Mouse (Mus musculus): ENCODE data around the gene Slc28a2.
A peak's percentile ranks its signal among the peaks of the same experiment; 100 is the strongest.
"Not testable (repeated sequence)": the region's sequence is repeated elsewhere in the genome, so short reads cannot be mapped to it uniquely, and the experiment has no call there.

Slc28a2 gene

DNA sequence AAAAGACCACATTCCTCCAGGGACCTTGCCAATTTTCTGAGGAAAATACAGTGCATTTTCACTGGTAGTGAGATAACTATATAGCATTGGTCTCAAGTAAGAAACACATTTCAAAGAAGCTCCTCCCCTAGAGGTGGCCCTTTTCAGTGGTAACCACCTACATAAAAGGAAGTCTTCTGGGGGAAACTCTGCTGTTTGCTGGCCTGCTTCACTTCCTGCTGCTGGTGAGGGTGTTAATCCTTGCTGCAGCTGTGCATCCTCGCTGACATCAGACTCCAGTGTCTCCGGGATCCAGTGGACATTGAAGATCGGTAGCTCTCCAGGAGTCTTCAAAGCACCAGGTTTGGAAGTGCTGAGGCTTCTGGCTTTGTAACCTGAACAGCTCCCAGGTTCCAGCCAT is at the start of gene Slc28a2:
Slc28a2 (plus strand) TSS at position 278 of the 400 bp plus-strand sequence.
- not testable (repeated sequence) for DNase-seq (ENCODE audit: low read depth, low spot score)

DNA sequence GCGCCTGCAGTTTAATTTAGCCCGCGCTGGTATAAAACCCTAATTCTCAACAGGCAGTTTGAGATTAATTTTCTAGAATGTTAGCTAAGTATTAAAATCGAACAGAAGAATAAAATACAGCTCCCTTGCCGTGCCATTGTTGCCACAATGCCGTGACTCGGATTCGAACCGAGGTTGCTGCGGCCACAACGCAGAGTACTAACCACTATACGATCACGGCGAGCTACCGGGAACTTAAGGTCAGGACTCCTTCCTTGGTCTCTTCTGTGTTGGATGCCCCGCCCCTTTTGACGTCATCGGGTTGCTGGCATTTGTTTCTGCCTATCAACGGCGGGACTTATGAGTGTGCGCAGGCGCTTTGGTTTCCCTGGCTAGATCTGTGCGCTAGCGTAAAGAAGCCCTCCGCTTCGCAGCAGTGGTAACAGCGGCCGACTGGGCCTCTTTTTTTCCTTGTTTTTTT is 49.0 kb upstream of the Slc28a2 start:
- peak; percentile 97 for DNase-seq (ENCODE audit: low read depth, low spot score)

DNA sequence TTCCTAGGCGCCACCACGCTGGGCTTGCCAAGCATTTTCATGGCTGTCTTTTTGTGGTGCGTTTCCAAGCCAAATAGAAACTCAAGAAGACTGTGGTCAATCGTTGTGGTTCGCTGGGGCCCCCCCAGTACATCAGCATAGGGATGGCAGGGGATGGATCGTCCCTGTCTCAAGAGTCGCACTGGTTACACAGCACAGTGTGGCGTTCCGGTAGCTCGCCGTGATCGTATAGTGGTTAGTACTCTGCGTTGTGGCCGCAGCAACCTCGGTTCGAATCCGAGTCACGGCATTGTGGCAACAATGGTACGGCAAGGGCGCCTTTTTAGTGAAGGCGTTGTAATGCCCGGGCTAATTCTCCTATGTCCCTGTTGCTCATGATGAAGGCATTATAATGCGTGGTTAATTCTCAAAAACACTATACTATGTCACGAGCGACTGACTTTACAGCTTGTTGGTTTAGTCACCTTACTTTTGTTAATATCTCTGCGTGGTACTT is 48.5 kb upstream of the Slc28a2 start:
- DNase-seq (ENCODE audit: low read depth, low spot score): peak; percentile 83

DNA sequence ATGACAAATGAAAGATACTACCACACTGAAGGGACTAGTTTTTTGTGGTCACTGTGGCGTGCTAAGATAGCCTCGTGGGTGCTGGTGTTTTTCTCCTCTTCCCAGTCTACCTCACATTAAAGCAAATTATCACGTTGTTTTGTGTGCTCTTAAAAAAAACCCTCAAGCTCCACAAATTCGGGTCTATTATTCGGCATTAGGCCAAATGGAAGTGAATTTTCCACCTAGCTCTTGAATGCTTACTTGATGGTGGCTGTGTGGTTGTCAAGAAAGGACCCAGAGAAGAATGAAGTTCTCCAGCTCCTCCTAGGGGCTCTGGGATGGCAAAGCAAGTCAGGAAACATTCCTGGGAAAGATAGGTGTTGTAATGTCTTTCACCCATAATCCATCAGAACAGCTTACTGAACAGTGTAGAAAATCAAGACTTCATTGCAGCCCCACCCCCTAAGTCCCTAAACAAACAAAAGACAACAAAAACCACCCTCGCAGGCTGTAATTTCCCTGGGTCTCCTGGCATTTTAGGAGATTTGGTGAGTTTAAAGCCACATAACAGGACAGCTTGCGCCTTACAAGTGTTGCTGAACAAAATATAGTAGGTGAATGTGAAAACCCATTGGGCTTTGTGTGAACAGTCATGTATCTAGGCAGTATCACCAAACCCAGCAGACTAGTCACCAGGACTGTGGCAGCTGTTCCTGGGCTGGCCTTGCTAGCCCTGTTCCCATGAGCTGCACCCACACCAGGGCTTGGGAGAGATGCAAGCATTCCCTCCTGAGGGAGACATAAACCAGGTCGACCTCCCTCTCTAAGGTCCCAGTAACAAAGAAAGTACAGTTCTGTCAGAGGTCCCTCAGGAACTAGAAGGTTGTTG is 47.6 kb upstream of the Slc28a2 start:
- DNase-seq (ENCODE audit: low read depth, low spot score): no peak

DNA sequence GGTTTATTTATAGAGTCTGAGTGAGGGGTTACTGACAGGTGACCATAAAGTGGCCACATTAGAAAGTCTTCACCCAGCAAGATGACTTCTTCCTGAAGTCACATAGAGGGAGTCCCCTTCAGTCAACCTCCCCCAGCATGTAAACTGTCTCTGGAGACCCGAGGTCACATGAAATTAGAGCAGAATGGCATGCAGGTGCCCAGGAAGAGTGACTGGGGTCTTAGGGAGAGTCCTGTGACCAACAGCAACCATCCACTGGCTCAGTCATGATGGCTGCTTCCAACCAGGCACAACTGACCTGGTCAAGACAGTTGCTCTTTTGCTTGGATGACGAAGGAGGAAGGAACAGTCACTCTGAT is 47.0 kb upstream of the Slc28a2 start:
- no peak for DNase-seq (ENCODE audit: low read depth, low spot score)

DNA sequence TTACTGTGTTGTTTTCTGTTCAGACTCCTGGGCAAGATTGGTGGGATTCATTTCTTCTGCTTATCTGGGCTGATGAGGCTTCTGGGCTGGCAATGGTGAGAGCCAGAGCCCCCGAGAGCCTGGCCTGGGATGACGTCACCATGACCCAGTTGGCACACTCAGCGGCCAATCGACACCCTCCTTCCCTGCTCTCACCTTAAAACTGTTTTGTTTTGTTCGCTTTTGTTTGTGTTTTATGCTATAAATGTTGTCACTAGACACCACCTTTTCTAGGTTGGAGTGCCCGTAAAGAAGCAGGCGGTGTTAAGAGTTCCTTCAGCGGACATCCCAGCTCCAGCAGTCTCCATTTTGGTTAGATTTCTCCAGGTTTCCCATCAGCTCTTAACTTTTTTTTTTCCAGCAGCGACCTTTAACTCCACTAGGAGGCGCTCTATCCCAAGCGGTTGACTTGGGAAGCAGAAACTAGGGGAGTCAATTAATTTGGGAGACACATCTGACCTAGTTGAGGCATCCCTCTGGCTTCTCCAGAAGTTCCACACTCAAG is 45.4 kb upstream of the Slc28a2 start:
- peak; percentile 50 for DNase-seq (ENCODE audit: low read depth, low spot score)

DNA sequence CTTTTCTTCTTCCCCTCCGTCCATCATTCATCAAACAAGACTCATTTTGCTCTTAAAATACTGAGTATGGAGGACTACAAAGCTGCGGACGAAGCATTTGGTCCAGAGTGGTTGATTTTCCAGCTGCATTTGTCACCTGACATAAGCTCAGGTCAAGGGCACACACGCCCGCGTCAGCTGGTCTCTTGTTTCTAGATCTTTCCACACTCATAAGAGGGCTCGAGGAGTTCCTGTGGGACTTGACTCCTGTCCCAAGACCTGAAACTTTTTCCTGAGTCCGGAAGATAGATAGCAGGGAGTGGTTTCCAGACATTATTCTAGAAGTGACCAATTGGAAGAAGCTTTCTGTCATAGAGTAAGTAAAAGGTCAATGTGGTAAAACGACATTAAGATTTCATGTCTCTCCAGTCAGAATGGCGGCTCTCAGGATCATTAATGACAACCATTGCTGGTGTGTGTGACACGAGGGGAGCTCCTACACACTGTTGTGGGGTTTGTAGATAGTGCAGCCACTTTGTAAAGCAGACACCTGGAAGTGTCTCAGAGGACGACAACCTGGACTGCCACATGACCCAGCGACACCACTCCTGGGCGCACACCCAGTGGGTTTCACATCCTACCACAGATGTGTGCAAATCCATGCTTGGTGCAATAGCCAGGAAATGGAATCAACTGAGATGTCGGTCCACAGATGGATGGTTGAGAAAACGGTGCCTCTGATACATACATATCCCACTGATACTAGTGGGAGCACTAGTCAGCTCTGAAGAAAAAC is 44.8 kb upstream of the Slc28a2 start:
- DNase-seq (ENCODE audit: low read depth, low spot score): peak; percentile 47

DNA sequence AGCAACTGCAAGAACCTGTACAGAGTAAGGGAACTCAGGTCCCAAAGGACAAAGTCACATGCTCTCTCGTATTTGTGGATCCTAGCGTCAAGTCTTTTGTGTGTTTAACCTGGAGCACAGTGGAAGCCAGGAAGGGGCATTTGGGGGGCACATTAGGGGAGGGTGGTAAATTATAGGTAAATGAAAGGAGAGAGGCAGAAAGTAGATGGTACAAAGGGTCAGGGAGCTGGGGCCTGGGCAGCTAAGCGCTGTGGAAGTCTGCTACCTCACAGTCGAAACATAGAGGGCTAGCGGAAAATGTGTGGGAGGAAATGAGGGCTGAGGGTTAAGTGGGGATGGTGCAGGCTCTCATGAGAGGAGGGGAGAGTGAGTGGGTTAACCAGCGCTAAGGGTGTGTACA is 44.2 kb upstream of the Slc28a2 start:
- no peak for DNase-seq (ENCODE audit: low read depth, low spot score)

DNA sequence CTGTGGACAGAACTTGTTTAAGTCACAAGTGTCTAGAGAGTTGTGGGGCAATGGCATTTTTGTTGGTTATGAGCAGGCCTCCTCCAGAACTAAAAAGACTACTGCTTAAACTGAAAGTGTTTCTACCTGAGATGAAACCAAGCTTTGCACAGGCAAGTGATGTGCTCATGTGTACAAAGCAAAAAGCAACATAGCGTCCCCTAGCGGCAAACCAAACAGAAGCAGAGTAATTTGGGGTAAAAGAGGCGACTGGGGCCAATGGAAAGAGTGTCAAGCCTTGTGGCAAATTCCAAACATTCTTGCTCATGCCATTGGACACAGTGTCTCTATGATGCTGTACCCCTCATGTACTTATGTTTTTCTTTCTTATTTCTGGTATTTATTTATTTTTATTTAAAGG is 41.2 kb upstream of the Slc28a2 start:
- no peak for DNase-seq (ENCODE audit: low read depth, low spot score)

DNA sequence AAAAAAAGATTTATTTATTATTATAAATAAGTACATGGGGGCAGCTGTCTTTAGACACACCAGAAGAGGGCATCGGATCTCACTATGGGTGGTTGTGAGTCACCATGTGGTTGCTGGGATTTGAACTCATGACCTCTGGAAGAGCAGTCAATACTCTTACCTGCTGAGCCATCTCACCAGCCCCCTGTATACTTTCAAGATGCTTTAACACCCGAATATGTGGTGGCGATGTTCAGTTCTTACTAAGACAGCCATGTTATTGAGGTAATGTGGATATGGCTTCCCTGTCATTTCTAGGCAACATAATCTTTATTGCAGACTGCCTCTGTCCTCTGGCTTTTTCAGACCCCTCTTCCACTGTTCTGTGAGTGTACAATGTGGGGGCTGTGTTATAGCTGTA is 39.1 kb upstream of the Slc28a2 start:
- not testable (repeated sequence) for DNase-seq (ENCODE audit: low read depth, low spot score)

DNA sequence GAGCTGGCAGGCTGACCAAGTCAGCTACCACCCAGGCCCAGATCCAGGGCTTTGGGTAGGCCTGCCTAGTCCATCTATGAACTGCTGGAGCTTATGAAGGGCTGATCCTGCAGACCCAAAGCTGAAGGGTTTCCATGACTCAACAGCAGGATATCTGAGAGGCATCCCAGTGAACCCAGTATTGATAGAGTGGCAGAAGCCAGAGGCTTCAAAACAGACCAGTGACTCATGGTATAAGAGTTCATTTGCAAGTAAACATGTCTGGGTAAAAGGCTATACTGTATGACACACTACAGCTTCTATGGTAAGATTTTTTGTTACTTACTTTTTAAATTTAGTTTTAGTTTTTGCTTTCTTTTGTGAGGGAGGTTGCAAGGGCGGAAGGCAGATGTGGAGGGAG is 30.1 kb upstream of the Slc28a2 start:
- no peak for DNase-seq (ENCODE audit: low read depth, low spot score)

DNA sequence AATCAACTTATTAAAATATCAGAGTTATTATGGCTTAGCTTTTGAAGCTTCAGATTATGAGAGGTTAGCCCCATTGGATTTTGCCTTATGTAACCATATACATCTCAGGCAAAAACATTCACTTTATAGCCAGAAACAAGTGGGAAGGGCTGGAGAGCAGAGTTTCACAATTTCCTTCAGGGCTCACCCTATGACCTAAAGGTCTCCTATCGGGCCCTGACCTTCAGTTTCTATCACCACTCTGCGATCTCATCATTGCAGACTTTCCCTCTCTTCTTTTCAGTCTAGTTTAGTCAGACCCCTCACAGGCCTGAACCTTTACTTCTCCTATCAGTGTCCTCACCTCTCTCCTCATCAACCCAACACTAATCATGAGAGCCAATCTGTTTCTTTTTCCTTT is 18.7 kb upstream of the Slc28a2 start:
- DNase-seq (ENCODE audit: low read depth, low spot score): no peak

DNA sequence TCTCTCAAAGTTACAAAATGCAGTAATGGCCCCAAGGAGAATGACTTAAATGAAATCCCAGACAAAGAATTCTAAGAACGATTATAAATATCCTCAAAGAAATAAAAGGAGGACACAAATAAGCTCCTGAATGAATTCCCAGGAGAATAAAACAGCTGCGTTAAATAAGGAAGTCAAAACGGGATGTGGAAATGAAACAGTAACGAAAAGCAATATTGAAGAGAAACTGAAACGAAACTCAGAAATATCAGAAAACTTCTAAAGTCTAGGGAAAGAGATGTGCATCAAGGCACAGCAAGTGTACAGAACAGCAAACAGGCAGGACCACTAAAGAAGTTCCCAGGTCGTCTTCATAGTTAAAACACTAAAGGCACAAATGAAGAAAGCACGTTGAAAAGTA is 17.3 kb upstream of the Slc28a2 start:
- peak; percentile 20 for DNase-seq (ENCODE audit: low read depth, low spot score)

DNA sequence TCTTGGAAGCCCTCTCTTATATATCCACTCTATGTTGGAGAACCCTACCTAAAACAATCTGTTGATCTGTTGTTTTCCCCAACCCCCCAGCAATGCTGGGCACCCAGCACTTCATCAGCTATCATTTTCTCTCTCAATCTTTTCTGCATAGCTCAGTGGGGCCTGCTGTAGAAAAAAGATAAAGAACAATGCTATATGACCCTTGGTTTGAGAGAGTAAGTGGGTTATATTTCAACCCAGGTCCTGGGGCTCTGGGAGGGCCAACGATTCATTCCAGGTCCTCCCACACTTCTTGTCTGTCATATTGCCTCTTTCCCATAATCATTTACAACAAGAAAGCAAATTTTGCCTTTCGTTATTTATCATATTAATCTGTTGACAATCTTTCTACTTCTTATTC is 368 bp downstream of the Slc28a2 start:
- not testable (repeated sequence) for DNase-seq (ENCODE audit: low read depth, low spot score)

DNA sequence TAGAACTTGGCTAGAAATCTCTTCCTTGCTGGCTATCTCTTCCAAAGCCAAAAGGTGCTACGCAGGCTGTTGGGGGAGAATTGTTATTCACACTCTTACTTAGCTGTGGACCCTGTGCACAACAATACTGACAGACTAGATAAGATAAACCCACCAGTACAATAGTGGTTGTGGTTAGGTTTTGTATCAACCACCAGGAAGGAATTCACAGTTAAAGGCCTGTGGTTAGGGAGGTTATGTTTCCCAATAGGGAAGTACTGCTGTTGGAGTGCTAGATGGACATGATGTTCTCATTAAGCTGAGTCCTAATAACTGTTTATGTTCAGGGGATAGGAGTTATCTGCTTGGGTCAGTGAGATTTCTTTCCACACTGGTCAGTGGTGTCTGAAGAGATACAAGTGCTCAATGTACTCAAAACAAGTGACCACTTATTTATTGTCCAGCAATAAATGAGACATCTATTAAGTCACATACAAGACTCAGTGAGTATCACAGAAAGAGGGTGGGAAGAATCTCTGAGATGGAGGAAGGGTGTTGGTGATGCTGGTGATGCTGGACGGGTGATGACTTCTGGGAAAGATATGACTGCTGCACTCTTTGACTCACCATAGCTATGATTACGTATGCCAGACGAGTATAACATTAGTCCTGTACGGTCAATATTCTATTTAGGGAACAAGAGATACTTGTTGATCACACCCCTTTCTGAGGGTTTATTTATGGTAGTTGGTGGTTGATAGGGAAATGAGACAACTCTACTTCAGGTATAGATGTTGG is 12.6 kb downstream of the Slc28a2 start:
- not testable (repeated sequence) for DNase-seq (ENCODE audit: low read depth, low spot score)

DNA sequence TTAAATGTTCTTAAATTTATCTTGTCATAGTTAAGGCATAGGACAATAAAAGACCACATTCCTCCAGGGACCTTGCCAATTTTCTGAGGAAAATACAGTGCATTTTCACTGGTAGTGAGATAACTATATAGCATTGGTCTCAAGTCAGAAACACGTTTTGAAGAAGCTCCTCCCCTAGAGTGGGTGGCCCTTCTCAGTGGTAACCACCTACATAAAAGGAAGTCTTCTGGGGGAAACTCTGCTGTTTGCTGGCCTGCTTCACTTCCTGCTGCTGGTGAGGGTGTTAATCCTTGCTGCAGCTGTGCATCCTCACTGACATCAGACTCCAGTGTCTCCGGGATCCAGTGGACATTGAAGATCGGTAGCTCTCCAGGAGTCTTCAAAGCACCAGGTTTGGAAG is 14.2 kb downstream of the Slc28a2 start:
- not testable (repeated sequence) for DNase-seq (ENCODE audit: low read depth, low spot score)

DNA sequence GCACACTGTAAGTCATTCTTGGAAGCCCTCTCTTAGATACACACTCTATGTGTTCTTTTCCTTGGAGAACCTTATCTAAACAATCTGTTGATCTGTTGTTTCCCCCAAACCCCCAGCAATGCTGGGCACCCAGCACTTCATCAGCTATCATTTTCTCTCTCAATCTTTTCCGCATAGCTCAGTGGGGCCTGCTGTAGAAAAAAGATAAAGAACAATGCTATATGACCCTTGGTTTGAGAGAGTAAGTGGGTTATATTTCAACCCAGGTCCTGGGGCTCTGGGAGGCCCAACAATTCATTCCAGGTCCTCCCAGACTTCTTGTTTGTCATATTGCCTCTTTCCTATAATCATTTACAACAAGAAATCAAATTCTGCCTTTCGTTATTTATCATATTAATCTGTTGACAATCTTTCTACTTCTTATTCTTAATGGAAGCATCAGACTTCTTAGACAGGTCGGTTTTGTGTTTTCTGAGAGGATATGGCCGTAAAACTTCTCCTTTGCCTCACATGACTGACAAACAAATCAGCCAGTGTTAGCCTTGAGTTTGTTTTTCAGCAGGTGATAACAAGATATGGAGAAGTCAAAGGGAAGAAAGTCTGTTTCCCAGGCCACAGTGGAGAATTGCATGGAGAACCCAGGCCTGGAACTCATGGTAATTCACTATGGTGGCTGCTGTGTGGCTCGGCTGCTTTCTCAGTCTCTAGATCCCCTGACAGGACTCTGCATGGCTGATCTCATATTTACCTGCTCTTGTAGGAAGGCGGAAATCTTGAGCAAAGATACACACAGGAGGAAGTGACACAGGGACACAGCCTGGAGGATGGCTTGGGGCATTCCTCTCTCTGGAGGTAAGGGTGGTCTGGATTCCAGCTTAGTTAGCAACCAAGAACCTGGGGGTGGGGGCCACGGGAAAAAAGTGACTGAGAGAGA is 15.0 kb downstream of the Slc28a2 start:
- DNase-seq (ENCODE audit: low read depth, low spot score): no peak

DNA sequence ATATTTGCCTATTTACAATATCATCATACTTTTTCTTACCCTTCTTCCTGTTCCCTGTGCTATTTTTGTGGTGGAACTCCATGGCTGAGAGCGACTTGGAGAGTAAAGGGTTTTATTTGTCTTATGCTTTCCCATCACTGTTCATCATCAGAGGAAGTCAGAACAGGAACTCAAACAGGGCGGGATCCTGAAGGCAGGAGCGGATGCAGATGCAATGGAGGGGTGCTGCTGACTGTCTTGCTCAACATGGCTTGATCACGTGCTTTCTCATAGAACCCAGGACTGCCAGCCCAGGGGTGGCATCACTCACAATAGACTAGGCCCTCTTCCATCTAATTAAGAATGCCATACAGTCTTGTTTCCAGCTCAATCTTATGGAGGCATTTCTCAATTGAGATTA is 24.1 kb downstream of the Slc28a2 start:
- DNase-seq (ENCODE audit: low read depth, low spot score): no peak

DNA sequence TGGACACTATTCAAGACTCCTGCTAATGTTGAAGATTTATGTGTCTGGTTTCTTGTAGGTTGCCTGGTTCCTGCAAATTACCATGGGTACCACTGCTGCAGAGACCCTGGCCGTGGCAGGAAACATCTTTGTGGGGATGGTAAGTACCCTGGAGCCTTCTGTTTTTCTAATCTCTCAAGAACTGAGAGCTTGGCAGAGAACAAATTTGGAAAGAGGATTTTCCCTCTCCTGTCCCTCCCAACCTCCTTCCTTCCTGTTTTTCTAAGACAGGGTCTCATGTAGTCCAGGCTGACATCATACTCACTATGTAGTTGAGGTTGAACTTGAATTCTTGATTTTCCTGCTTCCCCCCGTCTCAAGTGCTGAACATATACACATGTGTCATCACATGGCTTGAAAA is 26.1 kb downstream of the Slc28a2 start:
- no peak for DNase-seq (ENCODE audit: low read depth, low spot score)

DNA sequence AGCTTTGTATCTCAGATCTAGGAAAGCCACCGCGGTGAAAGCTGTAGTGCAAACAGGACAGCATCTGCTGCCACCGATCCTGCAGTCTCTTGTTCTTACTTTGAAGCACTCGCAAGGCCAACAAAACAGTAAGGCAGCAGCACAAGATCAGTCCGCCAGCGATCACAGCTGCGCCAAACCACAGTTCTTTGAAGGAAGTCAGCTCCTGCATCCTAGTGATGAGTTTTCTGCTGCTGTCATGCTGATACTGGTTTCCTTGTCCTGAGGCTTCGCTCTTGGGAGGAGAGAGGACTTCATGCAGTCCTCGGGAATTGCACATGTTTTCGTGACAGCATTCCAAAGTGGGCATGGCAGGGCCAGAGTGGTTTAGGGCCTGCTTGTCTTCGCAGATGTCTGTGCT is 40.6 kb downstream of the Slc28a2 start:
- DNase-seq (ENCODE audit: low read depth, low spot score): no peak
